In the genomic region with DNA sequence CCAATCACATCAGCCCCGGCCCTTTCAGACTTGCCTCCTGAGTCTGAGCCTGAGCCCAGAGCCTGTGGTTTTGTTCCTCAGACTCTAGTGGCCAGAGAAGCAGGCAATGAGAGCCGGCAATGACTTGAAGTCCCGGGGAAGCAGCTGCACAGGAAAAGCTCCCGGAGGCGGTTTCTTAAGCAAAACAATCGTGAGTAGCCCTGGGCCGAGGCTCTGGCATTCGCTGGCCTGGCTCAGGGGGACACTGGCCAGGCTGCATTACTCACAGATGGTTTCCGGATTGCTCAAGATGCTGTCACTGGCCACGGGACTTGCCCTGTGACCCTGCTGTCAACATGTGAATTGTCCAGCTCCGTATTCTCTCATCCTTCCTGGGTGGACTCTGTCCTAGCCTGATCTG, we compare ENCODE assay signal across 9 mouse cellular contexts. TPM values are rescaled to one million over a fixed set of nuclear protein-coding genes. Genes with fewer than 3 reads are reported as not detected.
DNase-seq lines count a peak whose midpoint lies in the region; TF ChIP-seq lines count a peak whose summit lies in the region.
"Had no signal": no experiment of that assay in that cellular context is flagged by ENCODE, and none has a peak within 500 bp of the region (broad histone marks: within the 10 kb centered on the region; RNA-seq: fewer than 3 reads in every experiment).

No protein-coding gene starts in this region.

- H3K27ac ChIP-seq in layer of hippocampus, adult 2 months = peak overlapping the region; percentile 21; the same call in 1 of the 2 replicates
- H3K27ac ChIP-seq: limb, embryonic 12.5 days had no signal

- H3K4me3 ChIP-seq in layer of hippocampus, adult 2 months = no peak overlapping the region
- H3K4me3 ChIP-seq: limb, embryonic 12.5 days had no signal

- peak; percentile 24 for DNase-seq in right cerebral cortex, postnatal 14 days
- no peak for DNase-seq in right cerebral cortex, postnatal 25 days
- peak; percentile 15 for DNase-seq in cerebellum, adult 9-10 months
- peak; percentile 65 to 72 for DNase-seq in gastrocnemius, postnatal 36 days
- no peak for DNase-seq in layer of hippocampus, adult 2 months (ENCODE audit: low spot score in 2 of 2)
- DNase-seq in lung, postnatal 14 days = peak; percentile 34
- no peak for DNase-seq in testis, postnatal 10 days (ENCODE audit: low spot score)
- DNase-seq in thymus, postnatal 25 days = no peak

- TF ChIP-seq CTCF in layer of hippocampus, adult 2 months (conservative IDR thresholded peaks at IDR 0.05) = no peak

- intact Hi-C loops in gastrocnemius, postnatal 36 days (cut with DNase I) = no loop called here

RNA-seq across cellular contexts. Expression of a gene that starts 33.8 kb away (rescaled TPM):
- total RNA-seq in gastrocnemius, postnatal 36 days (2021) = 1 to 10 TPM; 1.2 to 1.6 TPM
- total RNA-seq in layer of hippocampus, adult 2 months (2021) = 10 to 100 TPM in 1 of 2 experiments, 1 to 10 TPM in 1; 9.6 to 11.3 TPM

Comparison
In these comparisons a context has a peak if more than half of its experiments do, and no peak if none do; other contexts are left out.
1. DNase-seq: peak in right cerebral cortex, postnatal 14 days (single experiment), cerebellum, adult 9-10 months (single experiment), gastrocnemius, postnatal 36 days (2 of 2) and lung, postnatal 14 days (single experiment); none in right cerebral cortex, postnatal 25 days (single experiment), layer of hippocampus, adult 2 months (0 of 2), testis, postnatal 10 days (single experiment) and thymus, postnatal 25 days (single experiment).
2. RNA of a gene that starts 33.8 kb away (total RNA-seq): 9.6 to 11.3 TPM in layer of hippocampus, adult 2 months; 1.2 to 1.6 TPM in gastrocnemius, postnatal 36 days; every median in the first group is over 4 times any median in the second.